Mouse (Mus musculus): ENCODE measurements around the gene Col25a1. TPM values are rescaled to one million over a fixed set of nuclear protein-coding genes. Genes with fewer than 3 reads are reported as not detected.

Col25a1 gene
- polyA plus RNA-seq, 2 experiments: 14.2 to 15.3 TPM

- no peak for DNase-seq (ENCODE audit: low spot score)
- no peak overlapping the region for H3K4me2 ChIP-seq (replicated peaks; ENCODE audit: low read depth, low read length, severe bottlenecking)
- 83% methylated on average over 5 of the region's 5 CpGs for WGBS
Observed at GRCm38 (mm10) chr3:130380299-130380845, 249.1 kb downstream of the Col25a1 start.

GRCm38 (mm10) chr3:130381691-130382090 lies 250.4 kb downstream of the Col25a1 start:
- Histone ChIP-seq H3K4me2 (replicated peaks; ENCODE audit: low read depth, low read length, severe bottlenecking) (no peak overlapping the region), H3K9ac (ENCODE audit: low read depth, low read length, severe bottlenecking) (no peak overlapping the region), H3K36me3 (ENCODE audit: control insufficient read depth, insufficient read depth, low read length) (no peaks in the 10 kb centered on the region), H3K4me1 (ENCODE audit: control insufficient read depth, insufficient read depth, low read length) (no peaks in the 10 kb centered on the region), H3K27me3 (ENCODE audit: control insufficient read depth, insufficient read depth, low read length) (no peaks in the 10 kb centered on the region), H3K9me3 (ENCODE audit: control insufficient read depth, low read length) (no peaks in the 10 kb centered on the region), H3K27ac (replicated peaks; ENCODE audit: low read depth, low read length) (no peak overlapping the region), H3K4me3 (replicated peaks; ENCODE audit: low read length) (no peak overlapping the region)
- no peak for TF ChIP-seq POLR2A (IDR thresholded peaks at IDR 0.05; ENCODE audit: borderline replicate concordance, extremely low read depth, insufficient read depth, insufficient read length)
- WGBS: 89% methylated on average over 5 of the region's 5 CpGs
- DNase-seq (ENCODE audit: low spot score) (no peak), ATAC-seq (ENCODE audit: low FRiP score, low read depth) (no peak)

More at GRCm38 (mm10) chr3:130380299-130380845, 249.1 kb downstream of the Col25a1 start:
- H3K27ac ChIP-seq (replicated peaks; ENCODE audit: low read depth, low read length): no peak overlapping the region
- ATAC-seq (ENCODE audit: low FRiP score, low read depth): no peak
- no peaks in the 10 kb centered on the region for H3K36me3 ChIP-seq (ENCODE audit: control insufficient read depth, insufficient read depth, low read length)
- H3K9me3 ChIP-seq (ENCODE audit: control insufficient read depth, low read length): no peaks in the 10 kb centered on the region
- H3K9ac ChIP-seq (ENCODE audit: low read depth, low read length, severe bottlenecking): no peak overlapping the region
- no peaks in the 10 kb centered on the region for H3K27me3 ChIP-seq (ENCODE audit: control insufficient read depth, insufficient read depth, low read length)
- TF ChIP-seq POLR2A (IDR thresholded peaks at IDR 0.05; ENCODE audit: borderline replicate concordance, extremely low read depth, insufficient read depth, insufficient read length): no peak
- no peaks in the 10 kb centered on the region for H3K4me1 ChIP-seq (ENCODE audit: control insufficient read depth, insufficient read depth, low read length)
- no peak overlapping the region for H3K4me3 ChIP-seq (replicated peaks; ENCODE audit: low read length)

GRCm38 (mm10) chr3:130385856-130386255 lies 254.6 kb downstream of the Col25a1 start:
- no peak for ATAC-seq (ENCODE audit: low FRiP score, low read depth)
- Histone ChIP-seq H3K4me2 (replicated peaks; ENCODE audit: low read depth, low read length, severe bottlenecking) (no peak overlapping the region), H3K9ac (ENCODE audit: low read depth, low read length, severe bottlenecking) (no peak overlapping the region), H3K27ac (replicated peaks; ENCODE audit: low read depth, low read length) (no peak overlapping the region), H3K4me3 (replicated peaks; ENCODE audit: low read length) (no peak overlapping the region), H3K9me3 (ENCODE audit: control insufficient read depth, low read length) (no peaks in the 10 kb centered on the region), H3K36me3 (ENCODE audit: control insufficient read depth, insufficient read depth, low read length) (no peaks in the 10 kb centered on the region), H3K27me3 (ENCODE audit: control insufficient read depth, insufficient read depth, low read length) (no peaks in the 10 kb centered on the region), H3K4me1 (ENCODE audit: control insufficient read depth, insufficient read depth, low read length) (no peaks in the 10 kb centered on the region)
- no peak for TF ChIP-seq POLR2A (IDR thresholded peaks at IDR 0.05; ENCODE audit: borderline replicate concordance, extremely low read depth, insufficient read depth, insufficient read length)
- no peak for DNase-seq (ENCODE audit: low spot score)
- 68% methylated on average over 4 of the region's 4 CpGs for WGBS

GRCm38 (mm10) chr3:130387156-130387555 lies 255.9 kb downstream of the Col25a1 start:
- H3K9me3 ChIP-seq (ENCODE audit: control insufficient read depth, low read length): no peaks in the 10 kb centered on the region
- H3K27ac ChIP-seq (replicated peaks; ENCODE audit: low read depth, low read length): no peak overlapping the region
- H3K36me3 ChIP-seq (ENCODE audit: control insufficient read depth, insufficient read depth, low read length): no peaks in the 10 kb centered on the region
- H3K9ac ChIP-seq (ENCODE audit: low read depth, low read length, severe bottlenecking): no peak overlapping the region
- TF ChIP-seq POLR2A (IDR thresholded peaks at IDR 0.05; ENCODE audit: borderline replicate concordance, extremely low read depth, insufficient read depth, insufficient read length): no peak
- no peak overlapping the region for H3K4me3 ChIP-seq (replicated peaks; ENCODE audit: low read length)
- H3K4me2 ChIP-seq (replicated peaks; ENCODE audit: low read depth, low read length, severe bottlenecking): no peak overlapping the region
- H3K4me1 ChIP-seq (ENCODE audit: control insufficient read depth, insufficient read depth, low read length): no peaks in the 10 kb centered on the region
- H3K27me3 ChIP-seq (ENCODE audit: control insufficient read depth, insufficient read depth, low read length): no peaks in the 10 kb centered on the region
- DNase-seq (ENCODE audit: low spot score) (no peak), ATAC-seq (ENCODE audit: low FRiP score, low read depth) (no peak)
- 83% methylated on average over 4 of the region's 4 CpGs for WGBS

- Histone ChIP-seq H3K27ac (replicated peaks; ENCODE audit: low read depth, low read length) (no peak overlapping the region), H3K4me3 (replicated peaks; ENCODE audit: low read length) (no peak overlapping the region), H3K9me3 (ENCODE audit: control insufficient read depth, low read length) (no peaks in the 10 kb centered on the region), H3K4me2 (replicated peaks; ENCODE audit: low read depth, low read length, severe bottlenecking) (no peak overlapping the region), H3K9ac (ENCODE audit: low read depth, low read length, severe bottlenecking) (no peak overlapping the region), H3K27me3 (ENCODE audit: control insufficient read depth, insufficient read depth, low read length) (no peaks in the 10 kb centered on the region), H3K36me3 (ENCODE audit: control insufficient read depth, insufficient read depth, low read length) (no peaks in the 10 kb centered on the region), H3K4me1 (ENCODE audit: control insufficient read depth, insufficient read depth, low read length) (no peaks in the 10 kb centered on the region)
- WGBS: 72% methylated on average over 14 of the region's 14 CpGs
- DNase-seq (ENCODE audit: low spot score) (no peak), ATAC-seq (ENCODE audit: low FRiP score, low read depth) (no peak)
- TF ChIP-seq POLR2A (IDR thresholded peaks at IDR 0.05; ENCODE audit: borderline replicate concordance, extremely low read depth, insufficient read depth, insufficient read length): no peak
Observed at GRCm38 (mm10) chr3:130389261-130389975, 258.1 kb downstream of the Col25a1 start.
